Mouse (Mus musculus): Measurements from ENCODE around the gene Sestd1. TPM values are rescaled to one million over a fixed set of nuclear protein-coding genes. Genes with fewer than 3 reads are reported as not detected.

Gene Sestd1
- polyA plus RNA-seq, 1 experiment from 2014 or later: 0.51 TPM

DNA sequence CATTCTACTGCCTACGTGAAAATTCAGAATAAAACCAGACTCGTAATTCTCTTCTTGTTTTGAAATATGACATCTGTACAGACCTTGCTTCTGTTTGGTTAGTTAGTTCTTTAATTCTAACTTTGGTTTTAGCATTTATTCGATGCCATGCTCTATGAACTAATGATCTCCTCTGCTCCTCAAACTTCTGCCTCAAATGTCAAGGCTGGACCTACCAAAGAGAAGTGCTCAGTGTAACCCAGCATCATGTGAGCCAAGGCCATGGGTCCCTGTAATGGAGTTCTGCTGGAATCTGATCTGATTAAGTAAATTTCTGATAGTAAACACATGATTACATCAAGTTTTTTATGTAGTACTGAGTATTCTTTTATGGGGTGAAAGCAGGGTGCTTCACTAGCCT lies 88.6 kb downstream of the Sestd1 start:
- no peak for ATAC-seq (ENCODE audit: low read depth)
- H3K9ac ChIP-seq (ENCODE audit: low read depth, low read length): no peak overlapping the region
- 62% methylated on average over 3 of the region's 3 CpGs for WGBS (ENCODE audit: insufficient replicate concordance)

DNA sequence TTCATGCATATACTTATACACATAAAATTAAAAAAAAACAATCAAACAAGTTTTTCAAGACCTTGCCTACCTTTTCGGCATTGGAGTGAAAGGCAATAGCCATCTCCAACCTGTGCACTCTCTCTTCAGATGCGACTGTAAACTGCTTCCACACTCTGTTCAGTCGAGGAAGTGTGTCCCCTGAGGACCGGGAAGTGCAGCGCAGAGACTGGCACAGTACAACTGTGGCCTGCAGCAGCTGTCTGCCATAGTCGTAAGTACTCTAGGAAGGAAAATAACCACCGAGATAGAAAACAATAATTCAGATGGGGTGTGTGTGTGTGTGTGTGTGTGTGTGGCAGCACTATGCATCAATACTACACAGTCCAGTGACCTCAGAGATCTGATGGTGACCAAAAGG lies 89.5 kb downstream of the Sestd1 start:
- ATAC-seq (ENCODE audit: low read depth): no peak
- no peak overlapping the region for H3K27ac ChIP-seq (ENCODE audit: low read length)
- no peak overlapping the region for H3K4me2 ChIP-seq (ENCODE audit: low read depth, low read length)
- no peaks in the 10 kb centered on the region for H3K9me3 ChIP-seq (replicated peaks; ENCODE audit: control insufficient read depth, low read length)
- no peak overlapping the region for H3K9ac ChIP-seq (ENCODE audit: low read depth, low read length)
- WGBS (ENCODE audit: insufficient replicate concordance): 74% methylated on average over 7 of the region's 7 CpGs
- no peaks in the 10 kb centered on the region for H3K4me1 ChIP-seq (ENCODE audit: control insufficient read depth, low read depth, low read length)
- no peaks in the 10 kb centered on the region for H3K36me3 ChIP-seq (ENCODE audit: control insufficient read depth, insufficient read depth)
- H3K27me3 ChIP-seq (ENCODE audit: control insufficient read depth, insufficient read depth, low read depth, low read length): no peaks in the 10 kb centered on the region
- no peak overlapping the region for H3K4me3 ChIP-seq (ENCODE audit: low read depth, low read length)

More for the DNA sequence above, 88.6 kb downstream of the Sestd1 start:
- no peaks in the 10 kb centered on the region for H3K4me1 ChIP-seq (ENCODE audit: control insufficient read depth, low read depth, low read length)
- no peak overlapping the region for H3K4me3 ChIP-seq (ENCODE audit: low read depth, low read length)
- no peak overlapping the region for H3K27ac ChIP-seq (ENCODE audit: low read length)
- H3K4me2 ChIP-seq (ENCODE audit: low read depth, low read length): no peak overlapping the region
- no peaks in the 10 kb centered on the region for H3K36me3 ChIP-seq (ENCODE audit: control insufficient read depth, insufficient read depth)
- no peaks in the 10 kb centered on the region for H3K27me3 ChIP-seq (ENCODE audit: control insufficient read depth, insufficient read depth, low read depth, low read length)
- no peaks in the 10 kb centered on the region for H3K9me3 ChIP-seq (replicated peaks; ENCODE audit: control insufficient read depth, low read length)

DNA sequence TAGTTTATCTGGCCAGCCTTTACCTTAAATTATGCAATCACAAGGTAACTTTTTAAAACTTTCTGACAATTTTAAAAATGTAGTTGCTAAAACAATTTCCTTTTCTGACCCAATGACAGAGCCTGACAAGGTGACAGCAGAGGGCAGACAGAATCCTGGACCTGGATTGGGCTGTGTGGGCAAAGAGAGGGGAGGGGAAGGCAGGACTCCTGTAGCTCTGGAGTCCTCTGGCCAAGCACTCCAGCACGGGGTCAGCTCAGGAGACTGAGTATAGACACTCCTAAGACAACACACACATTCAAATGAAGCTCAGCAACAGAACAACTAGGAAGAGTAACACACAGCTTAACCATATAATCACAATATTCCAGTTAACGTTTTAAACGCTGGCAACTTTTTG lies 90.1 kb downstream of the Sestd1 start:
- 72% methylated on average over 3 of the region's 3 CpGs for WGBS (ENCODE audit: insufficient replicate concordance)
- Histone ChIP-seq H3K27me3 (ENCODE audit: control insufficient read depth, insufficient read depth, low read depth, low read length) (no peaks in the 10 kb centered on the region), H3K36me3 (ENCODE audit: control insufficient read depth, insufficient read depth) (no peaks in the 10 kb centered on the region), H3K9me3 (replicated peaks; ENCODE audit: control insufficient read depth, low read length) (no peaks in the 10 kb centered on the region), H3K27ac (ENCODE audit: low read length) (no peak overlapping the region), H3K9ac (ENCODE audit: low read depth, low read length) (no peak overlapping the region), H3K4me1 (ENCODE audit: control insufficient read depth, low read depth, low read length) (no peaks in the 10 kb centered on the region), H3K4me3 (ENCODE audit: low read depth, low read length) (no peak overlapping the region), H3K4me2 (ENCODE audit: low read depth, low read length) (no peak overlapping the region)
- ATAC-seq (ENCODE audit: low read depth): no peak

DNA sequence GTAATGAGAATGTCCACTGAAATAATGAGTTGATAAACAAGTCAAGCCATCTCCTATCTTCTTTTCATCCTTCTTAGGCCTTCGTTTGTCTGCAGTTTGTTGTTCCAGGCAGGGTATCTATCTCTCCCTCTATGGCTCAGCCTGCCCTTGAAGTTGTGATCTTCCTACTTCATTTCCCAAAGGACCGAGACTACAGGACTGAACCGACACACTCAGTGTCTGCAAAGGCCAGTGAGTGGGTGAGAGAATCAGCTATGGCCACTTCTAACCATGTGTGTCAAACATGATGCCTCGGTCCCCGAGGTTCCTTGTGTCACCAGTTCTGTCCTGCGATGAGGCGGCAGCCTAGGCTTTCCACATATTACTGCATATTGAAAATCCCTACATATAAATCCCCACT lies 90.7 kb downstream of the Sestd1 start:
- WGBS (ENCODE audit: insufficient replicate concordance): 75% methylated on average over 7 of the region's 7 CpGs
- no peak overlapping the region for H3K4me3 ChIP-seq (ENCODE audit: low read depth, low read length)
- H3K27ac ChIP-seq (ENCODE audit: low read length): no peak overlapping the region
- no peaks in the 10 kb centered on the region for H3K4me1 ChIP-seq (ENCODE audit: control insufficient read depth, low read depth, low read length)
- no peaks in the 10 kb centered on the region for H3K27me3 ChIP-seq (ENCODE audit: control insufficient read depth, insufficient read depth, low read depth, low read length)
- H3K9ac ChIP-seq (ENCODE audit: low read depth, low read length): no peak overlapping the region
- H3K4me2 ChIP-seq (ENCODE audit: low read depth, low read length): no peak overlapping the region
- ATAC-seq (ENCODE audit: low read depth): no peak
- no peaks in the 10 kb centered on the region for H3K36me3 ChIP-seq (ENCODE audit: control insufficient read depth, insufficient read depth)
- no peaks in the 10 kb centered on the region for H3K9me3 ChIP-seq (replicated peaks; ENCODE audit: control insufficient read depth, low read length)

DNA sequence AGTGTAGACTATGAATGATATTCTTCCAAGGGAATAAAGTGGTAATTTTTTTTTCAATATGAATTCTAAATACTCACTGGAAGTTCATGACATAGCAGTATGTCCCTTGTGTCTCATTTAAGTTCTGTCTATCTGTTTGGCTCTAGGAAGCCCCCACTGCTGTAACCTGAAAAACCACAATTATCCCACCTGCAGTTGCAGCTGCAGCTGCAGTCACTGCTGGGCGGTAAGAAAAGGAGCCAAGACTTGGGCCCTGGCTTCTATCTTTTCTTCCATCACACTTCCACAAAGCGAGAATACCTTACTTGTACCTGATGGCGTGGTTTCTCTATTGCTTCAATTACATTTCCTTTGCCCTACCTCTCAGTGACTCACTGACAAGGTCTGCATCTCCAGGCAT lies 92.9 kb downstream of the Sestd1 start:
- Histone ChIP-seq H3K27me3 (ENCODE audit: control insufficient read depth, insufficient read depth, low read depth, low read length) (no peaks in the 10 kb centered on the region), H3K9me3 (replicated peaks; ENCODE audit: control insufficient read depth, low read length) (no peaks in the 10 kb centered on the region), H3K36me3 (ENCODE audit: control insufficient read depth, insufficient read depth) (no peaks in the 10 kb centered on the region), H3K4me2 (ENCODE audit: low read depth, low read length) (no peak overlapping the region), H3K4me1 (ENCODE audit: control insufficient read depth, low read depth, low read length) (no peaks in the 10 kb centered on the region), H3K27ac (ENCODE audit: low read length) (no peak overlapping the region), H3K9ac (ENCODE audit: low read depth, low read length) (no peak overlapping the region), H3K4me3 (ENCODE audit: low read depth, low read length) (no peak overlapping the region)
- no peak for ATAC-seq (ENCODE audit: low read depth)
- WGBS (ENCODE audit: insufficient replicate concordance): 63% methylated on average over 3 of the region's 3 CpGs

DNA sequence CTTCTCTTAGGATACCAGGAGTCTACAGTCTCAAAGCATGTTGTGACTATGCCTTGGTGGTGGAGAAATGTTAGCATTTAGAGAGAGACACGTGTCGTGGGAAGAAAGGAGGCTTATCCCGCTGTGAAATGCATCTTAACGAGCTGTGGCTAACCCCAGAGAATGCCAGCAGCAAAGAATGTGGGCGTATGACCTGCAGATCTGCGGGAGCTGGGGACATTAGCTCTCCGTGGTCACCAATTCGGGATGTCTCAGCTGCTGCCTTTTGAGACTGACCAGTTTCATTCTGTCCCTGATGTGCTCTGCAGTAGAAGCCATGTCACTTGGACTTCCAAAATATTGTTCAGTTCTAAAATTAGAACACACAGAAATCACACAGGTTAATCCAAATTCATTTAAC lies 93.5 kb downstream of the Sestd1 start:
- no peak for ATAC-seq (ENCODE audit: low read depth)
- H3K9me3 ChIP-seq (replicated peaks; ENCODE audit: control insufficient read depth, low read length): no peaks in the 10 kb centered on the region
- no peaks in the 10 kb centered on the region for H3K4me1 ChIP-seq (ENCODE audit: control insufficient read depth, low read depth, low read length)
- H3K4me2 ChIP-seq (ENCODE audit: low read depth, low read length): no peak overlapping the region
- 70% methylated on average over 8 of the region's 8 CpGs for WGBS (ENCODE audit: insufficient replicate concordance)
- no peaks in the 10 kb centered on the region for H3K36me3 ChIP-seq (ENCODE audit: control insufficient read depth, insufficient read depth)
- no peak overlapping the region for H3K4me3 ChIP-seq (ENCODE audit: low read depth, low read length)
- no peak overlapping the region for H3K27ac ChIP-seq (ENCODE audit: low read length)
- no peak overlapping the region for H3K9ac ChIP-seq (ENCODE audit: low read depth, low read length)
- no peaks in the 10 kb centered on the region for H3K27me3 ChIP-seq (ENCODE audit: control insufficient read depth, insufficient read depth, low read depth, low read length)

DNA sequence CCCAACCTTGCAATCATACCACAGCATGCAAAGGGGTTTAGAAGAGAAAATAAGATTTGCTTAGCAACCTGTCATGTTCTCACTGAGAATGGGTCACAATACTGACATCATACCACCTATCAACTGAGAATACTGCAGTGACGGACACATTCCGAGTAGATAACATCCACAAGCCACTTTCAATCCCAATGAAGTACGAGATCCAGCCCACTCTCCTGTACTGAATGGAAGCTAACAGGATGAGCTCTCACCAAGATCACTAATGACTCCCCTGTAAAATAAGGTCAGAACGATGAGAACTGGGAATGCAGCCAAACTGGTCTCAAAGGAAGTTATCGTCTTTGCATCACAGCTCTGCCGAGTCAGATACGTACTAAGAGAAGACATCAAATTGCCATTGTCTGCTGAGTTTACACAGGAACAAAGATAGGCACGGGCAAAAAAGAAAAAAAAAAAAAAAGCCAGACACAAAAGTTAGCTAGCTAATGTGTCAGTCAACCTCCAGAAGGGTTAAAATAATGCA lies 96.3 kb downstream of the Sestd1 start:
- H3K36me3 ChIP-seq (ENCODE audit: control insufficient read depth, insufficient read depth): no peaks in the 10 kb centered on the region
- no peaks in the 10 kb centered on the region for H3K9me3 ChIP-seq (replicated peaks; ENCODE audit: control insufficient read depth, low read length)
- no peak for ATAC-seq (ENCODE audit: low read depth)
- H3K27ac ChIP-seq (ENCODE audit: low read length): no peak overlapping the region
- H3K4me1 ChIP-seq (ENCODE audit: control insufficient read depth, low read depth, low read length): peaks cover under 1% of the 10 kb centered on the region; the same call in 1 of the 2 replicates
- 63% methylated on average over 8 of the region's 8 CpGs for WGBS (ENCODE audit: insufficient replicate concordance)
- no peak overlapping the region for H3K4me3 ChIP-seq (ENCODE audit: low read depth, low read length)
- no peak overlapping the region for H3K4me2 ChIP-seq (ENCODE audit: low read depth, low read length)
- no peak overlapping the region for H3K9ac ChIP-seq (ENCODE audit: low read depth, low read length)
- no peaks in the 10 kb centered on the region for H3K27me3 ChIP-seq (ENCODE audit: control insufficient read depth, insufficient read depth, low read depth, low read length)

DNA sequence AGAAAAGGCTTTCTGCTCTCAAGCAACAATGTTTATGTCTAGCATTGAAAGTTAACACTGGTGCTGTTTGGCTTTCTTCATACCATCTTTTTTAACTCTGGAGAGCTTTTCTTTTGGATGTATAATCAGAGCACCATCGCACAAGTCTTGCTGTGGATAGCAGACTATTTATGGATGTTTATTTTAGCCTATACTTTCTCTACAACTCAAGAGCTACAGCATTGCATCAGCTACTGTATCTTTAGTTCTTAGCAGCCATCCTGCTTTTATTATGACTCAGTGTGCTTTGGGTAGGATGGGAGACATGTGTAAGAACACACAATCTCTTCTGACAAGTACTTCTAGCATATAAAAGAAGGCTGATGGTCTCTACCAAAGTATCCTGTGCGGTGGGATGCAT lies 96.7 kb downstream of the Sestd1 start:
- Histone ChIP-seq H3K4me2 (ENCODE audit: low read depth, low read length) (no peak overlapping the region), H3K4me1 (ENCODE audit: control insufficient read depth, low read depth, low read length) (peaks cover 5% of the 10 kb centered on the region), H3K4me3 (ENCODE audit: low read depth, low read length) (no peak overlapping the region), H3K27me3 (ENCODE audit: control insufficient read depth, insufficient read depth, low read depth, low read length) (no peaks in the 10 kb centered on the region), H3K27ac (ENCODE audit: low read length) (no peak overlapping the region), H3K9me3 (replicated peaks; ENCODE audit: control insufficient read depth, low read length) (no peaks in the 10 kb centered on the region), H3K36me3 (ENCODE audit: control insufficient read depth, insufficient read depth) (no peaks in the 10 kb centered on the region), H3K9ac (ENCODE audit: low read depth, low read length) (no peak overlapping the region)
- ATAC-seq (ENCODE audit: low read depth): no peak
- 77% methylated on average over 2 of the region's 2 CpGs for WGBS (ENCODE audit: insufficient replicate concordance)

DNA sequence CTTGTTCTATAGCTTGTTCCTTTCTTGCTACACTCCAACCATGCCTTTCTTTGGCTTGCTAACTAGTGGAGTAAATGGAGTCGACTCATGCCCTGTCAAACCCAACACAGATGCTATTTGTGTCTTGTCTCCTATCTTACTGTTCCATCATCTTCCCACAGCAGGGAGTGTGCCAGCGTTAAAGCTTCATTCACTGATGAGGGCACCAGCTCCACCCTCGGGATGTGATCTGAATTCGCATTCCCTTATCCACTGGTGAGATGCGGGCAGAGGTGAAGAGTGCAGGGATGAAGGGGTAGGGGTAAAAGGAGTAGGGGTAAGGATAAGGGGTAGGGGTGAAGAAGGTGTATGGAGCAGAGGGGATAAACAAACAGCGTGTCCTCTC lies 97.4 kb downstream of the Sestd1 start:
- Histone ChIP-seq H3K4me3 (ENCODE audit: low read depth, low read length) (no peak overlapping the region), H3K9ac (ENCODE audit: low read depth, low read length) (no peak overlapping the region), H3K27ac (ENCODE audit: low read length) (no peak overlapping the region), H3K36me3 (ENCODE audit: control insufficient read depth, insufficient read depth) (no peaks in the 10 kb centered on the region), H3K27me3 (ENCODE audit: control insufficient read depth, insufficient read depth, low read depth, low read length) (no peaks in the 10 kb centered on the region), H3K9me3 (replicated peaks; ENCODE audit: control insufficient read depth, low read length) (no peaks in the 10 kb centered on the region), H3K4me2 (ENCODE audit: low read depth, low read length) (no peak overlapping the region), H3K4me1 (ENCODE audit: control insufficient read depth, low read depth, low read length) (peaks cover 5% of the 10 kb centered on the region)
- WGBS (ENCODE audit: insufficient replicate concordance): 58% methylated on average over 6 of the region's 6 CpGs
- no peak for ATAC-seq (ENCODE audit: low read depth)

Data from liver, embryonic 16.5 days (tissue).